Mouse (Mus musculus): ENCODE measurements around the gene Pax6.

The Pax6 gene

GRCm38 (mm10) chr2:105684991-105685650, 16.4 kb downstream of the Pax6 start:
- DNase-seq (ENCODE audit: low spot score), result no peak

GRCm38 (mm10) chr2:105685651-105686050, 17.0 kb downstream of the Pax6 start:
- DNase-seq (ENCODE audit: low spot score), result no peak

- no peak for DNase-seq (ENCODE audit: low spot score)
Observed at GRCm38 (mm10) chr2:105686363-105687316, 17.9 kb downstream of the Pax6 start.

- DNase-seq (ENCODE audit: low spot score), result no peak
Observed at GRCm38 (mm10) chr2:105687317-105687991, 18.8 kb downstream of the Pax6 start.

GRCm38 (mm10) chr2:105688011-105688410, 19.3 kb downstream of the Pax6 start:
- no peak for DNase-seq (ENCODE audit: low spot score)

- no peak for DNase-seq (ENCODE audit: low spot score)
Observed at GRCm38 (mm10) chr2:105688436-105689303, 20.0 kb downstream of the Pax6 start.

GRCm38 (mm10) chr2:105689304-105689770, 20.6 kb downstream of the Pax6 start:
- DNase-seq (ENCODE audit: low spot score), result no peak

GRCm38 (mm10) chr2:105689771-105690639, 21.3 kb downstream of the Pax6 start:
- DNase-seq (ENCODE audit: low spot score), result no peak

- no peak for DNase-seq (ENCODE audit: low spot score)
Observed at GRCm38 (mm10) chr2:105691296-105691695, 22.6 kb downstream of the Pax6 start.

GRCm38 (mm10) chr2:105697741-105698140, 29.0 kb downstream of the Pax6 start:
- no peak for DNase-seq (ENCODE audit: low spot score)

- DNase-seq (ENCODE audit: low spot score), result no peak
Observed at GRCm38 (mm10) chr2:105698631-105699030, 29.9 kb downstream of the Pax6 start.

- no peak for DNase-seq (ENCODE audit: low spot score)
Observed at GRCm38 (mm10) chr2:105701781-105702180, 33.1 kb downstream of the Pax6 start.

- DNase-seq (ENCODE audit: low spot score), result no peak
Observed at GRCm38 (mm10) chr2:105702586-105702985, 33.9 kb downstream of the Pax6 start.

- no peak for DNase-seq (ENCODE audit: low spot score)
Observed at GRCm38 (mm10) chr2:105705320-105705719, 36.6 kb downstream of the Pax6 start.

GRCm38 (mm10) chr2:105709126-105709525, 40.4 kb downstream of the Pax6 start:
- DNase-seq (ENCODE audit: low spot score), result no peak

GRCm38 (mm10) chr2:105710511-105710910, 41.8 kb downstream of the Pax6 start:
- DNase-seq (ENCODE audit: low spot score), result no peak

GRCm38 (mm10) chr2:105715409-105716115, 46.9 kb downstream of the Pax6 start:
- DNase-seq (ENCODE audit: low spot score), result no peak

GRCm38 (mm10) chr2:105726657-105727056, 58.0 kb downstream of the Pax6 start:
- DNase-seq (ENCODE audit: low spot score), result no peak

- DNase-seq (ENCODE audit: low spot score), result no peak
Observed at GRCm38 (mm10) chr2:105730704-105731103, 62.0 kb downstream of the Pax6 start.

- DNase-seq (ENCODE audit: low spot score), result no peak
Observed at GRCm38 (mm10) chr2:105736166-105736565, 67.5 kb downstream of the Pax6 start.
